Mouse (Mus musculus) bone marrow macrophage, adult 2 months (primary cell): ENCODE measurements around the gene Rhox2h.

Experiments used
- CTCF ChIP-seq: IDR thresholded peaks from 2 replicates; pipeline ENCODE4 v1.5.1; 2012; ENCODE audit warnings: low read depth, mild to moderate bottlenecking, low read length, moderate library complexity
- POLR2A ChIP-seq: IDR thresholded peaks from 2 replicates; pipeline ENCODE4 v1.6.1; 2012; ENCODE audit warnings: mild to moderate bottlenecking, low read depth, low read length, borderline replicate concordance

GRCm38 (mm10) chrX:37701821-37702387 is 28.8 kb upstream of the Rhox2h start:
- TF ChIP-seq CTCF (no peak), POLR2A (no peak)
